Mouse (Mus musculus) embryonic stem cell, embryonic (primary cell): ENCODE results near the gene Nrap.

Experiments
- CTCF ChIA-PET, 4 experiments: fragments of 300-600 bp in 2 of 4; fragments of 350-600 bp in 2 of 4; sonication (Branson Sonifier 250); formaldehyde crosslinking; loops; one replicate each; lab custom pipeline; 2022; ENCODE audit warnings: inconsistent platforms in 2 of 4; lab: Charles Lee
- POLR2A ChIA-PET, 4 experiments: fragments of 300-600 bp in 2 of 4; fragments of 350-600 bp in 2 of 4; sonication (Branson Sonifier 250); formaldehyde crosslinking; loops; one replicate each; lab custom pipeline; 2022; ENCODE audit warnings: antibody characterized with exemption in 4 of 4, inconsistent platforms in 1 of 4; lab: Charles Lee

Gene Nrap

DNA sequence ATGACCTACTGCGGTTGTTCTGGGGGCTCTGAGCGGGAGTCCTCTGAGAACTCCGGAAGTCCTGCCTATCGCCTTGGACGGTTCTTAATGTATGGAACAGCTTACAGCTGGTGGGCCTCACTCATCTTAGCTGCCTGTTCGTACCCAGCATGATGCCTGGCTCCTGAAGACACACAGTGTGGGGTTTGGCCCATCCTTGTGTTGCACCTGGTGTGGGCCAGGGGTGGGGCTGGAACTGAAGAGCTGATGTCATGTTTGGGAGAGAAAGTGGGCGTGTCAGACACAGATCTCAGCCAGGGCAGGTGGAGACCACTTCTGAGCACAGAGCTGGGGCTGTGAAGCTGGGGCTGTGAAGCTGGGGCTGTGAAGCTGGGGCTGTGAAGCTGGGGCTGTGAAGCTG is 9.5 kb downstream of the Nrap start:
- CTCF ChIA-PET, result interaction anchor here in 1 of 4 experiments (0.6 kb wide), 1 partner anchor 149 kb away, joined by 3 read pairs; no protein-coding TSS in a partner anchor
- POLR2A ChIA-PET, result interaction anchor here in 1 of 4 experiments (0.8 kb wide), 1 partner anchor 401 kb away, joined by 3 read pairs; no protein-coding TSS in a partner anchor

DNA sequence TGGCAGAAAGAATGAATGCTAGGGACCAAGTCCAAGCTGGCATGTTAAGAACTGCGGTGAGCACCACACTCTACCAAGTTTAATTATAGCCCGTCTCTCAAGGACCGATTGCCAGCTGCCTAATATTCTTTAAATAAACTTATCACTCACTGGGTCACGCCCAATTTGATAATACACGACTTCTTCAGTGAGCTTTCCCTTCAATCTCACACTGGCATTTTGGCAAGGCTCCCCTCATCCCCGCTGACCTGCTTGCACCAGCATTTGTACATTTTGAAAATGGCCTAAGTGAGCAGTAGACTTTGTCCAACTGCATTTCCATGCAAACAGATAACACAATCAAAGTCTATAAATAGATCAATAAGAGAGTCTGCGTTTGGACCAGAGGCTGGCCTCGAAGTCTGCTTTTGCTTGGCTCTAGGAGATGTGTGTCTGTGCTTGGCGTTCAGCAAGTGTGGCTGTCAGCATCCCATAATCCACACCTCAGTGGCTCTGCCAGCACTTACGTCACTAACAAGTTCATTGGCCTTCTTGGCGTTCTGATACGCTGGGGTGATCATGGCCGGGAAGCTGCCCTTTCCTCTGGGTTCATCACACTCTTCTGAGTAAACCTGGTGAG is 11.2 kb downstream of the Nrap start:
- CTCF ChIA-PET, result interaction anchor here in 1 of 4 experiments (0.6 kb wide), 1 partner anchor 1172 kb away, joined by 11 read pairs; no protein-coding TSS in a partner anchor
- POLR2A ChIA-PET, result no interaction called here

DNA sequence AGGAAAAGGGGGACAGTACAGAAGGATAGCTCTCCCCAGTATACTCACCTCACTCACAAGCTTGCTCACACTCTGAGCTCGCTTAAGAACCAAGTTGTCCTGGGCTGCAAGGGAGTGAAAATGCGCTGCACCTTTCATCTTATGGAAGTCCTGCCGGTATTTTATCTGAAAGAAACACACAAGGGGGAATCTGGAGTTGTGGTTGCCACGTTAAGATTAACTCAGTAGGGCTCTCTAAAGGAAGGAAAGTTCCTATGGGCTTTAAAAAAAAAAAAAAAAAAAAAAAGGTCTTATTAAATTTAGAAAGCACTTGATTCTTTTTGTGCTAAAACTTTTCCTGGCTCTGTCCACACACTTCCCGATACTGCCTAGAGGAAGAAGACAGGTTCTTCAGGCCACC is 11.8 kb downstream of the Nrap start:
- ChIA-PET CTCF (no interaction called here), POLR2A (interaction anchor here in 1 of 4 experiments (0.5 kb wide), 1 partner anchor 21 kb away, joined by 3 read pairs; no protein-coding TSS in a partner anchor)

DNA sequence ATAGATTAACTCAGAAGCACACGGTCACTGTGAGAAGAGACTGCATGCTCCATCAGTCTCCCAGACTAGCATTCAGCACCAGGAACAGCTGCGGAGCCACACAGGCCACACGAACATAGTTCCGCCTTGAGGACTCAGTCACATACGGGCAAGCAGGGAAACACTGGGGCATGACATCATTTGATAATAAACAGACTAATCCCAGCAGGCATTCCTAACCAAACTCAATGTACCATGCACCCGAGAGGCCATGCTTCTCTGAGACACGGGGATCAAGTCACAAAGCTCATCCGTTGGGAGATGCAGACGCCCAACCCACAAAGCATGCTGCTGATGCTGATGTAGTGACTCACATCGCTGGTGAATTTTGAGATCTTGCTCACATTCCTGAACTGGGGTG is 15.8 kb downstream of the Nrap start:
- ChIA-PET CTCF (no interaction called here), POLR2A (no interaction called here)

DNA sequence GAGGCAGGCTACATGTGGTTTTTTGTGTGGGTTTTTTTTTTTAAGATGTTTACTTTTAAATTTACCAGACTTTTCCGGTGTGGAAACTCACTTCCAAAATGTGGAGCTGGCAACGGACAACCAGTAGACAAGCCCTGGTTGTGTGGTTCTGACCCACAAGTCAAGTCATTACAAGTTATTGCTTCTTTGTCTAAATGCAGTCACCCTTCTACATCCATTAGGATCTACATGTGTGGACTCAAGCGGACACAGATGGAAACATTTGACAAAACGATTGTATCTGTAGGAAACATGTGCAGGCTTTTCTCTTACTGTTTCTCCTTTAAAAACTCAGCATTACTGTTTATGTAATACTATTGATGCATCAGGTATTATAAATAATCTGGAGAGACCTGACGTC is 16.6 kb downstream of the Nrap start:
- CTCF ChIA-PET, result interaction anchor here in 1 of 4 experiments (0.7 kb wide), 1 partner anchor 36 kb away, joined by 3 read pairs; no protein-coding TSS in a partner anchor
- POLR2A ChIA-PET, result no interaction called here

DNA sequence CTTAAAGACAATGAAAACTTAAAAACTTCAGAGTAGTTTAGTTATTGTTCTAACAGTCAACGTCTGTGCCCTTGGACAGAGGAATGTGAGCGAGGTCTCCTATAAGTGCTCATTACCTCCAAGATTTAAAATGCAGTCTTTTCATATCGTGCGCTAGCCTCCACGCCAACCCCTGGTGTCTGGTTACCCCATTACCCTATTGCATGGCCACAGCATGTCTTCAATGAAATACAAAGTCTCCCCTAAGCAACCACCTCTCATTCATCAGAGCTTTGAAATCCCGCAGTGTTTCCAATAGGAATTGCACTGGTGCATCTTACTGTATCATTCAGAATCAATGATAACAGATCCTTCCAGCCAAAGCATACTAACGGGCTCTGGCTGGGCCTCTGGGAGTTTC is 17.6 kb downstream of the Nrap start:
- POLR2A ChIA-PET, result no interaction called here
- CTCF ChIA-PET, result no interaction called here

DNA sequence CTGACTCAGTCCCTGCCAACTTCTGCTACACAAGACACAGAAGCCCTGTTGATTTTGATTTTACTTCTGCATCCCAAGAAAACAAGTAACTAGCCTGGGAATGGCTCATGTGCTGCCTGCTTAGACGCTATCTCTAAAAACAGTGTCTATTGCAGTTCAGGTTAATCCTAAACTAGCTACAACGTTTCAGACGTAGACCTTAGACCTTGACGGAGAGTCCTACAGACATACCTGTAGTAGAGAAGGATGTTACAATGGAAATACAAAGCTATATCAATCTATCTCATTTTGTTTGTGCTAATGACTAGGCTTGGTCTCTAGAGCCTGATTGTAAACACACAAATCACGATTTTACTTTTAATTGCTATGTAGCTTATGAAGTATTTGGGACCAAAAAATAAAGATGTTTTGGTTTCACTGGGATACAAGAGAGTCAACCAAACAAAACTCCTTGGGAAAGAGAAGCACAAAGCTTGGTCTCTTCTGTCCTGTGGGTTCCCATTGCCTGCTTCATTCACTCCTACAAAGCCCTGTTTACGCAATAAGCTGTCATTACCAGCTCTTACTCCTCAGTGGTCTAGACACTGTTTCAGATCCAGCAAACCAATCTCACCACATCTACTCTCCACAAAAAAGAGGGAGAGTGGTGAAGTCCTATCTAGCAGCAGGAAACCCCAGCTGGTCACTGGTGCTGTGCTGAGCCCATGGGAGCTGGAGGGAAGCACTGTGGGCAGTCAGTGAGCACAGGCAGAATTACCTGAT is 19.3 kb downstream of the Nrap start:
- ChIA-PET POLR2A (no interaction called here), CTCF (interaction anchor here in 1 of 4 experiments (1.0 kb wide), 1 partner anchor 18 kb away, joined by 4 read pairs; no protein-coding TSS in a partner anchor)

DNA sequence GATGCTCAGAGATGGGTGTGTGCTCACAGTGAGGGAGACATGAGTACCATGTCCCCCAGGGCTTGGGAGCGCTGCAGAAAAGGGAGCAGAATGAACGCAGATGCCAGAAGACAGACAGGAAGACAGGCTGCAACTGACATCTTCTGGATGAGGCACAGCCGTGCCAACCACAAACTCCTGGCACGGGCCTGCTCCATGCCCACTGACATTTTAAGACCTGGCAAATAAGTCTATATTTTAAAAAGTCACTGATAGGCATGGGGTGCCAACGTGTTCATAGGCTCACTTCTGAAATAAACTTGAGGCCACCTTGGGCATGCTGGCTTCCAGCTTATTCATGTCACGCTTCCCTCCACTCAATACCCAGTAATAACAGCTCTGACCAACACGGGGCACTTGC is 20.9 kb downstream of the Nrap start:
- ChIA-PET CTCF (no interaction called here), POLR2A (interaction anchor here in 1 of 4 experiments (0.6 kb wide), 1 partner anchor 171 kb away, joined by 4 read pairs; no protein-coding TSS in a partner anchor)

DNA sequence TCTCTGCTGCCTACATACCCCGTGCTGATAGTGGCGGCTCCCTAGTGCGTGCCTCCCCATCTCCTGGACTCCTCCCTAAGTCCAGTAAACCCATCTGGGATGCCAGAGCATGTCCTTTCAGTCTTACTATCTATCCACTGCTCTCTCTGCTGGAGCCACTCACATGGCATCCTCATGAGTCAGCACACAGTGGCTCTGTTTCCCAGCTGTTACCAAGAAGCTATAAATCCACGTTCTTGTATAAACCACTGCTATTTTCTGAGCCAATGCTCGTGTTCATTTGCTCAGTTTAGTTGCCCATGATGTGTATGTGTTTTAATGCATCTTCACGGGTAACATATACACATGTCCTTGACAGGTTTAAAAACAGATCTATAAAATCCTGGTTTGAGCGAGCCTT is 22.1 kb downstream of the Nrap start:
- CTCF ChIA-PET, result no interaction called here

DNA sequence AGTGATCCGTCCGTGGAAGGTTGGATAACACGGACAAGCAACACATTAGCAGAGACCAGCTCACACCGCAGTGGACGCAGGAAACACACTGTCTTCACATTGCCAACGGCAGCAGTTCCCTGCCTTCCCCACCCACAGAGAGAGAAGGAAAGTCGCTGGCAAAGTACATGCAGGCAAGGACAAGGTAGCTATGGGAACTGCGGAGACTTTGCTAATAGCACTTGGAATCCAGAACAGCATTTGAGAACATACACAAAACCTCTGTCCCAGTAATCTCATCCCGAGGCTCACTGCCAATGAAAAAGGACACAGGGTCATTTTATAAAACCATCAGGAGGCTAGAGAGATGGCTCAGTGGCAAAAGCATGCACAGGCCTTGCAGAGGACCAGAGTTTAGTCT is 23.2 kb downstream of the Nrap start:
- POLR2A ChIA-PET, result interaction anchor here in 1 of 4 experiments (0.9 kb wide), 1 partner anchor 9 kb away, joined by 4 read pairs; no protein-coding TSS in a partner anchor
- CTCF ChIA-PET, result interaction anchor here in 1 of 4 experiments (1.4 kb wide), 1 partner anchor 15 kb away, joined by 4 read pairs; no protein-coding TSS in a partner anchor

More for the DNA sequence above, 22.1 kb downstream of the Nrap start:
- POLR2A ChIA-PET, result no interaction called here

DNA sequence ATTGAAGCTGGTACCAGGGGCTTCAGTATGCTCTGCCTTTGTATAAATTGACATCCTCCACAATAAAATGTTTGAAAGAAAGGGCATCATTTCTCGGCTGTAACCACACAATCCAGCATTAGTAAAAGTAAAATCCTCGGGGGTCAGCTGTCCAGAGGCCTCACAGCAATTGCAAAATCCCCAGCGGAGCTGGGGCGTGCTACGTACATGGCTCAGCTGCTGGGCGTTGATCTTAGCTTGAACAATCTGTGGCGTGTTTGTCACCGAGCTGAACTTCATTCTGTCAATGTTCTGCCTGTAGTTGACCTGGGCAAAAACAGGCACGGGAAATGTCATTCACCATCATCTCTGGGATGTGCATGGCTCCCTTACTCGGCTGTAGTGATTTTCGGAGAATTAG is 23.7 kb downstream of the Nrap start:
- ChIA-PET CTCF (interaction anchor here in 3 of 4 experiments (0.7 to 1.4 kb wide), 3 partner anchors 9 to 74 kb away, joined by 3 to 4 read pairs (median 3); no protein-coding TSS in a partner anchor), POLR2A (interaction anchor here in 1 of 4 experiments (0.9 kb wide), 1 partner anchor 8 kb away, joined by 4 read pairs; no protein-coding TSS in a partner anchor)

DNA sequence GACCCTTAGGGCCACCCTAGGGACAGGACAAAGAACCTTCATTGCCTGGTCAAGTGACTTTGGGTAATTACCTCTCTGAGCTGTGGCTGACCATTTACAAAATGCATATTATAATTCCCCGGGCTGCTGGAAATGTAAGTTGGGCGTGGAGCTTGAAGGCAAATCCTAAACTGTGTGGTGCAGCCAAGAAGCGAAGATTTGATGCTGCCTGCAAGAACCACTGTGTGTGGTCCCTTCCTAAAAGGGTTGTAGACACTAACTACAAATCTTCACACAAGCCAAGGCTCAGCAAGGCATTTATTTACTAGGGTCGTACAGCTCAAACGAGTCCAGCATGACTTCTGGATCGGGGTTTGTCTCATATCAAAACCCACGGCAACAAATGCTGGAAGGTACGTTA is 25.3 kb downstream of the Nrap start:
- ChIA-PET CTCF (interaction anchor here in 1 of 4 experiments (0.7 kb wide), 1 partner anchor 14 kb away, joined by 5 read pairs; no protein-coding TSS in a partner anchor), POLR2A (no interaction called here)

DNA sequence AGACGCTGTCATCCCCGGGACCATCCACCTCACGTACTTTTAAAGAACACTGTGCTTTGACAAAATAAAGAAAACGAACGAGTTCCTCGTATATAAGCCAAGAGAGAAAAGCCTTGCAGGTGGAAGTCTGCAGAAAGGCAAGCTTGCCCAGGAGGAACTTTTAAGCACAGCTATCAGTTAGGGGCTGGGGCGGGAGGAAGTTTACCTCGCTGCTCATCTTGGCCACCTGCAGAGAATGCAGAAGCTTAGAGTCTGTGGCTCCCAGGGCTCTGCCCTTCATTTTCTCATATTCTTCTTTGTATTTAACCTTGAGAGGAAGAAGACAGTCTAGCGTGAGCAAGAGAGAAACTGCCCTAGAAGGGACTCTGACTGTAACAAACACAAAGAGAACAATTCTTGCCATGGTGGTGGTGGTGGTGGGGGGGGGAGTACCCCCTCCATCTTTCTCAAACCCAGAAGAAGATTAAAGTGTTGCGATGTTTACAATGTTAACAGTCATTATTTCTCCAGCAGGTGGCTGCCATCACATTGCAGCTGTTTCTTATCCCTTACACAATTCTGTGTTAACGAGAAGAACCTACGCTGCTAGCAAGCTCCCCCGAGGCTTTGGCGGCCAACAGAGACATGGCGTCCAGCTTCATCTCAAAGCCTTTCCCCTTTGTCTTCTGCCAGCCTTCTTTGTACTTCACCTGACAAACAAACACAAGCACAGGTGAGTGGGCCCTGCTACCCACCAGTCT is 25.9 kb downstream of the Nrap start:
- ChIA-PET POLR2A (interaction anchor here in 2 of 4 experiments (0.7 to 1.5 kb wide), 3 partner anchors 12 to 863 kb away, joined by 4 read pairs; no protein-coding TSS in a partner anchor), CTCF (interaction anchor here in 2 of 4 experiments (0.7 to 1.4 kb wide), 3 partner anchors 13 to 18 kb away, joined by 4 to 5 read pairs (median 5); no protein-coding TSS in a partner anchor)

DNA sequence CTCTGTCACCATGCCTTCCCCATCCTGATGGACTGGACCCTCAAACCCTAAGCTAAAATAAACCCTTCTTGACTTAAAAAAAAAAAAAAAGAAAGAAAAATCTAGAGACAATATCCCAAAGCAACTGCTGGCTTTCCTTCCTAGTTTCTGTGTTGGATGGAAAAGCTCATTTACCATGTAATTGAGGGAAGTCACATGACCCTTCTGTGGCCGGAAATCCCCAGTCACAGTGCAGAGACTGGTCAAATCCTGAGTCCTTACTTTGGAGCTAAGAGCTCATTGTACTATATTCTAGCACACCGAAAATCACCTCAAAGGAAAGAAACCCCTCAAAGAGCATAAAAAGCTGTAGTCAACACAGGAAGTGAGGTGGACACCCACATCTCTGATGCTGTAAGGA is 30.9 kb downstream of the Nrap start:
- ChIA-PET POLR2A (interaction anchor here in 2 of 4 experiments (0.6 kb wide), 3 partner anchors 43 to 216 kb away, joined by 3 to 4 read pairs (median 3); no protein-coding TSS in a partner anchor), CTCF (interaction anchor here in 1 of 4 experiments (0.6 kb wide), 2 partner anchors 64 to 231 kb away, joined by 3 to 4 read pairs; no protein-coding TSS in a partner anchor)

DNA sequence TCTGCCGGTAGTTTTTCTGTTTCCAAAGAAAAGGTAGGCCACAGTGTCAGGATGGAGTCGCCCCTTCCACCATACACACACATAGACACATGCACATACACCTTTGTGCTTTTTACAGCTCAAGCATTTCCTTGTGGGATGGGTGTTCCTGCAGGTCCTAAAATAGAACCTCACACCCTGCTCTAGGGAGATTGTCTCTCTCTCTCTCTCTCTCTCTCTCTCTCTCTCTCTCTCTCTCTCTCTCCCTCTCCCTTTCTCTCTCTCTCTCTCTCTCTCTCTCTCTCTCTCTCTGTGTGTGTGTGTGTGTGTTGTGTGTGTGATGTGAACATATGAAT is 32.5 kb downstream of the Nrap start:
- ChIA-PET POLR2A (interaction anchor here in 3 of 4 experiments (0.5 to 1.2 kb wide), 4 partner anchors 27 to 1061 kb away, joined by 3 read pairs; no protein-coding TSS in a partner anchor), CTCF (interaction anchor here in 2 of 4 experiments (0.6 to 1.4 kb wide), 4 partner anchors 19 to 684 kb away, joined by 3 to 5 read pairs (median 4); no protein-coding TSS in a partner anchor)

DNA sequence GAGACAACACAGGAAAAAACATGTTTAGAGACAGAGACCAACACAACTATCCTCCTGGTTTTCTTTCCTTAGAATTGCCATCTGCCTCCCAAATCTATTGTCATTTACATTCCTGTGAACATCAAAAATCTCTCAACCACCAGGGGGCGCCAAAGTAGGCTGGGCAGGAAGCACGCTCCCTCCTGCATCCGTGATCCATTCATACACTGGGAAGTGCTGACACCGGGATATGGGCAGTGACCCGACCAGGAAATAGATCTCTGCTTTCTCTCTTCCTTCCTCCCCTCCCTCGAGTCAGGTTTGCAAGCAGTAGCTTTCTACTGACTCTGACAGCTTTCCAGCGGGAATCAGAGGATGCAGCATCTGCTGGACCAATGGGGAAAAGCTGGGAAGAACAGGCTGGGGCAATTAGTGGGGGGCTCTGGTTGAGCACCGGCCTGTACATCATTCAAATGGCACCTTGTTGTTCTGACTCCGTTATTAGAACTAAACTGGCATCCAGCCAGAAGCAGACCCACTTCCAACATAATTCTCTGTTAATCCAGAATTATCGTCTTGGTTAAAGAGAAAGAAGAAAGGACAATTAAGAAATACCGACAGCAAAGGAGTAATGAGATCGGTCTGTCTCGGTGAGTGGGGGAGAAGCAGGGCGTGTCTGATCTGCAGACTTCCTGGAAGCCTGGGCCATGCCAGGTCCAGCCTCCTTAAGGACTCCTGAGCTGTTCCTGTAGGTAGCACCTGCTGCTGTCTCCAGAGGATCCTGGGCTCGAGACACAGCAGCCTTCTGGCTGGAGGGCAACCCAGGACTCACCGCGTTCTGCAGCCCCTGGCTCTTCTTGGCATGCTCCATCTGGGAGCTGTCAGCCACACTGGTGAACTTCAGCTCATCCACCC is 33.1 kb downstream of the Nrap start:
- CTCF ChIA-PET, result interaction anchor here in 3 of 4 experiments (0.5 to 1.4 kb wide), 6 partner anchors 9 to 1038 kb away, joined by 3 to 5 read pairs (median 3); no protein-coding TSS in a partner anchor
- POLR2A ChIA-PET, result interaction anchor here in 3 of 4 experiments (0.5 to 1.2 kb wide), 4 partner anchors 27 to 1062 kb away, joined by 3 read pairs; no protein-coding TSS in a partner anchor

DNA sequence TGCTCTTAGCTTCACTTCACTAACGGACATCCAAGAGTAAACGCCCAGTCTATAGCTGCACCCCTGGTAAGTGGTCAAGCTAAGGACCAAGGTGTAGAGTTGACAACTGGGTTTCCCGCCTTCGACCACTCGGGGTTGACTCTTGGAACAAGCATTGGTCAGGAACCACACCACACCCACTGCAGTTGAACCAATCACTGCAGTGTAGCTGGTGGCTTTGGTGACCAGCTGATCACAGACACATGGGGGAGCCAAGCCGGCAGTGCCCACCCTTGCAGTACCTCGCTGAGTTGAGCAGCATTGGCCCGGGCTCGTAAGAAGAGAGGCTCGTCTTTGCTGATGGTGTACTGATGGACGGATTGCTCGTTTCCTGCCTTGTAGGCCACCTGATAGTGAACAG is 34.6 kb downstream of the Nrap start:
- ChIA-PET POLR2A (no interaction called here), CTCF (interaction anchor here in 1 of 4 experiments (0.6 to 0.7 kb wide), 2 partner anchors 39 to 458 kb away, joined by 3 read pairs; no protein-coding TSS in a partner anchor)
